Mouse (Mus musculus) heart, postnatal 36 days (tissue): ENCODE results near the gene Vcp. TPM values are rescaled to one million over a fixed set of nuclear protein-coding genes. Genes with fewer than 3 reads are reported as not detected.
"Not testable (repeated sequence)": the region's sequence is repeated elsewhere in the genome, so short reads cannot be mapped to it uniquely, and the experiment has no call there.

Experiments
- DNase-seq, 2 experiments: peaks; one replicate each; pipeline ENCODE4 v3.0.0; 2021 to 2022
- intact Hi-C: fragments of 180-260 bp; cut with DNase I; formaldehyde crosslinking; loops from one replicate; pipeline ENCODE4 v1.15.1; 2025
- total RNA-seq, 2 experiments: library from RNA; stranded (reverse); gene quantifications; 2 replicates each; pipeline ENCODE4 v1.2.3; 2021

Vcp gene
- total RNA-seq, 2 experiments from 2014 or later: 264 to 265 TPM

- DNase-seq, intact Hi-C loops: not testable (repeated sequence)
Measured at GRCm38 (mm10) chr4:42980467-42980866, 19.8 kb downstream of the Vcp start.

GRCm38 (mm10) chr4:42978062-42978461, 22.2 kb downstream of the Vcp start:
- DNase-seq: no peak

GRCm38 (mm10) chr4:42973868-42974267, 26.4 kb downstream of the Vcp start:
- intact Hi-C loops: no loop called here
- DNase-seq: no peak

More at GRCm38 (mm10) chr4:42978062-42978461, 22.2 kb downstream of the Vcp start:
- intact Hi-C loops: no loop called here

- intact Hi-C loops: no loop called here
- DNase-seq: no peak
Measured at GRCm38 (mm10) chr4:42972952-42973351, 27.4 kb downstream of the Vcp start.

GRCm38 (mm10) chr4:42969304-42969703, 31.0 kb downstream of the Vcp start, which contains the start of gene 1700022I11Rik:
Gene 1700022I11Rik (plus strand): TSS chr4:42969604.
- intact Hi-C loops: no loop called here
- DNase-seq: no peak

GRCm38 (mm10) chr4:42965039-42965719, 35.1 kb downstream of the Vcp start:
- no peak for DNase-seq
- intact Hi-C loops: loop anchor here (1.0 kb wide), 1 partner anchor 88 kb away; no protein-coding TSS in a partner anchor

- no peak for DNase-seq
- intact Hi-C loops: no loop called here
Measured at GRCm38 (mm10) chr4:42963480-42963879, 36.8 kb downstream of the Vcp start.

GRCm38 (mm10) chr4:42961592-42961991, 38.7 kb downstream of the Vcp start:
- DNase-seq: peak in 1 of 2 experiments; percentile 73
- intact Hi-C loops: loop anchor here (1.0 kb wide), 1 partner anchor 84 kb away; no protein-coding TSS in a partner anchor

- DNase-seq: no peak
- intact Hi-C loops: no loop called here
Measured at GRCm38 (mm10) chr4:42959382-42959781, 40.9 kb downstream of the Vcp start.

GRCm38 (mm10) chr4:42958942-42959341, 41.4 kb downstream of the Vcp start:
- DNase-seq: no peak
- intact Hi-C loops: no loop called here

GRCm38 (mm10) chr4:42957979-42958378, 42.3 kb downstream of the Vcp start:
- intact Hi-C loops: no loop called here
- no peak for DNase-seq

- intact Hi-C loops: no loop called here
- no peak for DNase-seq
Measured at GRCm38 (mm10) chr4:42957306-42957705, 43.0 kb downstream of the Vcp start.

- intact Hi-C loops: no loop called here
- DNase-seq: no peak
Measured at GRCm38 (mm10) chr4:42956581-42956980, 43.7 kb downstream of the Vcp start.

- DNase-seq: no peak
- intact Hi-C loops: no loop called here
Measured at GRCm38 (mm10) chr4:42955200-42955599, 45.1 kb downstream of the Vcp start.

- DNase-seq: peak; percentile 81 to 88
- intact Hi-C loops: no loop called here
Measured at GRCm38 (mm10) chr4:42954297-42954696, 46.0 kb downstream of the Vcp start.

- DNase-seq: peak; percentile 59 to 63
- intact Hi-C loops: no loop called here
Measured at GRCm38 (mm10) chr4:42953435-42954094, 46.7 kb downstream of the Vcp start.

GRCm38 (mm10) chr4:42952563-42952962, 47.7 kb downstream of the Vcp start:
- intact Hi-C loops: no loop called here

GRCm38 (mm10) chr4:42951206-42952195, 48.8 kb downstream of the Vcp start:
- intact Hi-C loops: no loop called here
- no peak for DNase-seq

More at GRCm38 (mm10) chr4:42952563-42952962, 47.7 kb downstream of the Vcp start:
- peak in 1 of 2 experiments; percentile 59 for DNase-seq

GRCm38 (mm10) chr4:42950065-42950558, 50.2 kb downstream of the Vcp start:
- DNase-seq: peak; percentile 86 to 88
- intact Hi-C loops: no loop called here

GRCm38 (mm10) chr4:42949676-42950051, 50.6 kb downstream of the Vcp start, which contains the start of gene Dnajb5:
Gene Dnajb5 (plus strand): TSS chr4:42949814.
- intact Hi-C loops: no loop called here
- peak; percentile 99 for DNase-seq
